Mouse (Mus musculus) liver, embryonic 15.5 days (tissue): ENCODE data around the gene Spta1. TPM values are rescaled to one million over a fixed set of nuclear protein-coding genes. Genes with fewer than 3 reads are reported as not detected.

Experiments
- ATAC-seq: fragments of 200-750 bp; cut with Nextera tagmentation; 2 replicates; pipeline ENCODE4 v1.8.0; 2017; ENCODE audit warnings: moderate number of reproducible peaks, mild to moderate bottlenecking, moderate library complexity; ENCODE audit not compliant: insufficient read depth
- H3K27ac ChIP-seq: fragments of 300-500 bp; sonication (generic); replicated peaks from 2 replicates; pipeline ENCODE4 v1.5.1; 2015; ENCODE audit warnings: mild to moderate bottlenecking, inconsistent platforms
- H3K27me3 ChIP-seq: fragments of 300-500 bp; sonication (generic); 2 replicates; pipeline ENCODE4 v1.6.1; 2015; ENCODE audit warnings: mild to moderate bottlenecking, inconsistent platforms
- H3K36me3 ChIP-seq: fragments of 300-500 bp; sonication (generic); replicated peaks from 2 replicates; pipeline ENCODE4 v1.6.1; 2015; ENCODE audit warnings: moderate library complexity, mild to moderate bottlenecking, inconsistent platforms
- H3K4me1 ChIP-seq: fragments of 300-500 bp; sonication (generic); replicated peaks from 2 replicates; pipeline ENCODE4 v1.6.1; 2015; ENCODE audit warnings: inconsistent platforms
- H3K4me2 ChIP-seq: fragments of 300-500 bp; sonication (generic); 2 replicates; pipeline ENCODE4 v1.6.1; 2015; ENCODE audit warnings: moderate library complexity, mild to moderate bottlenecking, inconsistent platforms
- H3K4me3 ChIP-seq: fragments of 300-500 bp; sonication (generic); replicated peaks from 2 replicates; pipeline ENCODE4 v1.5.1; 2015; ENCODE audit warnings: mild to moderate bottlenecking, inconsistent platforms
- H3K9ac ChIP-seq: fragments of 300-500 bp; sonication (generic); 2 replicates; pipeline ENCODE4 v1.6.1; 2015; ENCODE audit warnings: moderate library complexity, mild to moderate bottlenecking, inconsistent platforms
- H3K9me3 ChIP-seq: fragments of 300-500 bp; sonication (generic); replicated peaks from 2 replicates; pipeline ENCODE4 v1.6.1; 2016; ENCODE audit warnings: inconsistent platforms
- WGBS: fragments of 180-500 bp; shearing (Covaris S2); methylation state at CpG from one replicate; pipeline ENCODE4 v1.1.7; 2015; ENCODE audit warnings: mixed read lengths; ENCODE audit not compliant: insufficient replicate concordance; 5-methylcytosine and 5-hydroxymethylcytosine counted together
- polyA plus RNA-seq: library from polyadenylated mRNA; unstranded; fragments of >200 nt; fragmentation: Nextera tagmentation; extraction: Ambion mirVana; gene quantifications from 2 replicates; pipeline ENCODE4 v1.2.1, GENCODE M21; 2015

Spta1 gene
- polyA plus RNA-seq, 1 experiment from 2014 or later = 32.8 TPM

DNA sequence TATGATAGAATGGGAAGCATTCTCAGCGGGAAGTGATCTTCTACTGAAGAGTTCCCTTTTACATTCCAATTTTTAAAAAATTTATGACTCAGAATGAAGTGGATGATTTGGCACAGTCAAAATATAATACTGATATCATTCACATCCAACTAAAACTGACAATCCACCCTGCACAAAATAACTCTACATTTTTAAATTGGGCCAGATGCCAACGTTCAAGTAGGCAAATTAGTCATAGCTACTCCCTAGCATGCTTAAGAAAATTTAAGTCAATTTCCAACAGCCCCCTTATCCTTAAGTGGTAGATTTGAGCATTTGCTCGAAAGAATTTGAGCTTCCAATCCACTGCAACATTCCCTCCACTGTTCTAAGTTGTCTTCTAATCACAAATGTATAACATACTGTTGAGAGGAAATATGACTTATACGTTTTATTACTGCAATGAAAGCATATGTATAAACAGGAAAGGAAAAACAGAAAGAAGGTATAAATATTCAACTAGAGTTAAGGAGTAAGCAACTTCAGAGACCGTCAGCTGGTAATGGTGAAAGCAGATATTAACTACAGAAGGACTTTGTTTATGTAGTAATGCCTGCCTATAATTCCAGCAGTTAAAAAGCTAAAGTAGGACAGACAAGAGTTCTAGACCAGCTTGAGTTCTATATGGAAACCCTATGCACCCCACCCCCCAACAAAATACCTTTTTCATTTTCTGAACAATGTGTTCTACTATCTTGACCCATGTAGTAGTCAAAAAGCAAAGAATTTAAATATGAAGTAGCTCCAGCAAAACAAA lies 1.7 kb upstream of the Spta1 start:
- peak overlapping the region; percentile 2; the same call in 1 of the 2 replicates for H3K4me3 ChIP-seq
- H3K27me3 ChIP-seq = no peaks in the 10 kb centered on the region
- no peaks in the 10 kb centered on the region for H3K9me3 ChIP-seq
- peak overlapping the region; percentile 19; the same call in 1 of the 2 replicates for H3K9ac ChIP-seq
- peaks cover 15% of the 10 kb centered on the region for H3K36me3 ChIP-seq
- ATAC-seq = peak; percentile 34
- H3K4me2 ChIP-seq = peak overlapping the region; percentile 70
- peaks cover 32% of the 10 kb centered on the region for H3K4me1 ChIP-seq
- peak overlapping the region; percentile 95 for H3K27ac ChIP-seq
- WGBS = 46% methylated on average over 5 of the region's 5 CpGs

DNA sequence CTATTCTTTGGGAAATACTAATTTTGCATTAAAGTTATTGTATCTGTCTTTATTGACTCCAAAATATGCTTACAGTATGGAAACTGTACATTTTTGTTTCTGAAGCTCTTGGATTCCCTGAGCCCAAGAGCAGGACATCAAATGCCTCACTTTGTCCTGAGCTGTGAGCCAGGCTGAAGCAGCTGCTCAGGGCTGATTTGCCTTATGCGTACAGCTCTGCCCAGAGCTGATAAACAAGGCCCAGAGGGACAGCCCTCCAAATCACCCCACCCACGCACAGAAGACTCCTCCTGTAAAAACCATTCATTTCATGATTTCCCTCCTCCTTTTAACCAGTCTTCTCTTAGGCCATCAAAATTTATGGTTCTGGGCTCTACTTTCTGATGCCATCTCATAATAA lies 1.0 kb upstream of the Spta1 start:
- H3K9me3 ChIP-seq = no peaks in the 10 kb centered on the region
- H3K27ac ChIP-seq = peak overlapping the region; percentile 95
- peak overlapping the region; percentile 43 for H3K4me3 ChIP-seq
- no peaks in the 10 kb centered on the region for H3K27me3 ChIP-seq
- ATAC-seq = peak; percentile 99
- peaks cover 33% of the 10 kb centered on the region for H3K4me1 ChIP-seq
- peak overlapping the region; percentile 70 for H3K4me2 ChIP-seq
- WGBS = 20% methylated on average over 2 of the region's 2 CpGs
- peak overlapping the region; percentile 49 for H3K9ac ChIP-seq
- H3K36me3 ChIP-seq = peaks cover 17% of the 10 kb centered on the region

DNA sequence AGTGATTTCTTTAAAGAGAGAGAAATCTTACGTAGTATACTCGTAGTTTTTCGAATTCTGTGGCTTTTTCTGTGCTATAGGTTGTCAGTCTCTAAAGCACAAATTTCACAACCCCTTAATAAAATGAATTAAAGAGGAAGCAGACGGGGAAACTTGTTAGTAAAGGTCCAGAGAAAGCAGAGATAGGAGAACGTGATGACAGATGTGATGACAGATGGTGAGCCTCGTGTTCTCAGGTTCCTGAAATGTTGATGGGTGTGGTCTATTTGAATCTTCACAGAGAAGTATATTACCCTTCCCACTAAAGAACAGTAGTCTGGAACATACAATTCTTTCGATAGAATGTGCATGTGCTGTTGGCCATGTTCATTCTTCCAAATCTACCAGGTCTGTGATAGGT lies 32.1 kb downstream of the Spta1 start:
- 0 out of 2 replicates have a peak, but pooled peaks have one; percentile 28 for ATAC-seq
- 55% methylated on average over 7 of the region's 7 CpGs for WGBS
- H3K36me3 ChIP-seq = peaks cover 74% of the 10 kb centered on the region

DNA sequence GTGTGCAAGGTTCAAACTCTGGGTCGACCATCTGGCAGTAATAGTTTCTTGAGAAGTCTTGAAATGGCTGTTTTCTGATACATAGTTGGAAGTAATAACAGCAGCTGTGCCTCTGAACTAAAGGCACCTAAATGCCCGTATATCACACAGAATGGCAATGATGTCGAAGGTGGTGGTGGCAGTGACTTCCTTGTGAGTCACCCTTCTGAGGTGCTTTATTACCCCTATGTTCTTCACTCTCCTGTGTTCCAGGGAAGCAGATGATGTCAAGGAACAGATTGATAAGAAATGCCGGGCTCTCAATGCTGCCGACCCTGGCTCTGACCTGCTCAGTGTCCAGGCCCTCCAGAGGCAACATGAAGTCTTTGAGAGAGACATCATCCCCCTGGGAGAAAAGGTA lies 39.7 kb downstream of the Spta1 start:
- ATAC-seq = no peak
- 78% methylated on average over 5 of the region's 5 CpGs for WGBS
- Histone ChIP-seq H3K4me3 (no peak overlapping the region), H3K4me2 (no peak overlapping the region), H3K9ac (no peak overlapping the region), H3K4me1 (no peaks in the 10 kb centered on the region), H3K9me3 (no peaks in the 10 kb centered on the region), H3K27me3 (no peaks in the 10 kb centered on the region), H3K36me3 (peaks cover 91% of the 10 kb centered on the region), H3K27ac (no peak overlapping the region)

More for the DNA sequence above, 32.1 kb downstream of the Spta1 start:
- Histone ChIP-seq H3K4me2 (no peak overlapping the region), H3K4me1 (no peaks in the 10 kb centered on the region), H3K9ac (no peak overlapping the region), H3K9me3 (no peaks in the 10 kb centered on the region), H3K27ac (no peak overlapping the region), H3K27me3 (no peaks in the 10 kb centered on the region), H3K4me3 (no peak overlapping the region)

DNA sequence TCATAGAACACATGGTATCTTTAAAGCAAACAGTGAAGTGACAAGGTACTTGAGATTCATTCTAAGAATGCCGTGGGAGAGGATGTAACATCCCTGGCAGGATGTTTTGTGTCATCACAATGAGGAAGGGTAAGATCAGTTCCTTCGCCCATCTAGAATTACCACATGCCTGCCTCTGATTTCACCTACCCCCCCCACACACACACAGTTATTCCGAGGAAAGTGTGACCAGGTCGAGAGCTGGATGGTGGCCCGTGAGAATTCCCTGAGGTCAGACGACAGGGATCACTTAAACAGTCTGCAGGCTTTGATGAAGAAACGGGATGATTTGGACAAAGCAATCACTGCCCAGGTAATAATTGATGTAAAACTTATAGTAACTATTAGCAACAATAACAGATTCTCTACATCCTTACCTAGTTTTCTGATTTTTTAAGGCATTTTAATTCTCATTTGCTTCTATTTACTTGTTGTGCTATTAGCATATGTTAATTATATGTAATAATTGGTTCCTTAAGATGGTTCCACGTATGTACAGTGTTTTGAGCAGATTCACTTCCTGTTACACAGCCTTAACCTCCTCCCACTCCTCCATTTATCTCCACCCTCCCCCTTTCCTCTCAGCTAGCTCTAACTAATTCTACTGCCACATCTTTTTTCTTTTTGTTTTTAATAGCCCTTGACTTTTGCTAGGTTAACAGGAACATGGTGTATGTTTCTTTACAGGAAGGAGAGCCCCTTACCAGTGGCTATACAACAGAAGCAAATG lies 42.9 kb downstream of the Spta1 start:
- Histone ChIP-seq H3K27me3 (no peaks in the 10 kb centered on the region), H3K36me3 (peaks cover 93% of the 10 kb centered on the region), H3K4me3 (no peak overlapping the region), H3K9ac (no peak overlapping the region), H3K4me2 (no peak overlapping the region), H3K27ac (no peak overlapping the region), H3K4me1 (no peaks in the 10 kb centered on the region), H3K9me3 (no peaks in the 10 kb centered on the region)
- ATAC-seq = no peak
- WGBS = 80% methylated on average over 8 of the region's 8 CpGs

DNA sequence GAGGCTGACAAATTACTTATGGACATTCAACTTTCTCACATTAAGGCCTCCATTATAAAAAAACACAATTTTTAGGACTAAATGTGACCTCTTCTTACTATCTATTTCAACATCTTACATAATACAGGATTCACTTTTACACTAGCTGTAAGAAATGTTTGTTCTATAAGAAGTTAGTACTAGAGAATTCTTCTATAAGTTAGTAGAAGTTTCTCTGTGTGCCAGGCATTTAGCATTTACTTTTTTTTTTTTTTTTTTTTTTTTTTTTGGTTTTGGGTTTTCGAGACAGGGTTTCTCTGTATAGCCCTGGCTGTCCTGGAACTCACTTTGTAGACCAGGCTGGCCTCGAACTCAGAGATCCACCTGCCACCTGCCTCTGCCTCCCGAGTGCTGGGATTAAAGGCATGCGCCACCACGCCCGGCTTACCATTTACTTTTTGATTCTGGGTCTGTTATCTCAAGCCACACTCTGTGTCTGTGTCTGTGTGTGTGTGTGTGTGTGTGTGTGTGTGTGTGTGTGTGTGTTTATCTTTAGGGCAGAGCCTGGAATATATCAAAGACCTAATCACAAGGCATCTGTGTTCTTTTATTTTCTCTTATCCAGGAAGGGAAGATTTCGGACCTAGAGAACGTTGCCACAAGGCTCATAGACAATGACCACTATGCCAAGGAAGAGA lies 44.1 kb downstream of the Spta1 start:
- WGBS = 57% methylated on average over 8 of the region's 8 CpGs
- Histone ChIP-seq H3K4me2 (no peak overlapping the region), H3K27me3 (no peaks in the 10 kb centered on the region), H3K36me3 (peaks cover 84% of the 10 kb centered on the region), H3K9me3 (no peaks in the 10 kb centered on the region), H3K4me3 (no peak overlapping the region), H3K9ac (no peak overlapping the region), H3K4me1 (no peaks in the 10 kb centered on the region), H3K27ac (no peak overlapping the region)
- no peak for ATAC-seq

DNA sequence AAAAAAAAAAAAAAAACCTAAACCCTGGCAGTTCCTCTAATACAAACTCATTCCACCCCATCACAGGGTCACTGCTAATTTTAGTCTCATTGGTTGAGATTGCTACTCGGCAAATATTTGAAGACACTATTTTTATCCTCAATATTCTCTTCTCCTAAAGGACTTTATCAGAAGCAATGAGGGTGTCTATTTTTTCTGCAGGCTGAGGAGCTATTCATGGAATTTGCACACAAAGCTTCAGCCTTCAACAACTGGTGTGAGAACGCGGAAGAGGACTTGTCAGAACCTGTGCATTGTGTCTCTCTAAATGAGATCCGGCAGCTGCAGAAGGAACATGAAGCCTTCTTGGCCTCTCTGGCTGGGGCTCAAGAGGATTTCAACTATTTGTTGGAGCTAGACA lies 67.3 kb downstream of the Spta1 start:
- peaks cover 84% of the 10 kb centered on the region for H3K36me3 ChIP-seq
- no peaks in the 10 kb centered on the region for H3K27me3 ChIP-seq
- H3K4me2 ChIP-seq = no peak overlapping the region
- H3K4me3 ChIP-seq = no peak overlapping the region
- 91% methylated on average over 4 of the region's 4 CpGs for WGBS
- no peak for ATAC-seq
- no peak overlapping the region for H3K27ac ChIP-seq
- no peaks in the 10 kb centered on the region for H3K9me3 ChIP-seq
- no peaks in the 10 kb centered on the region for H3K4me1 ChIP-seq
- H3K9ac ChIP-seq = no peak overlapping the region

DNA sequence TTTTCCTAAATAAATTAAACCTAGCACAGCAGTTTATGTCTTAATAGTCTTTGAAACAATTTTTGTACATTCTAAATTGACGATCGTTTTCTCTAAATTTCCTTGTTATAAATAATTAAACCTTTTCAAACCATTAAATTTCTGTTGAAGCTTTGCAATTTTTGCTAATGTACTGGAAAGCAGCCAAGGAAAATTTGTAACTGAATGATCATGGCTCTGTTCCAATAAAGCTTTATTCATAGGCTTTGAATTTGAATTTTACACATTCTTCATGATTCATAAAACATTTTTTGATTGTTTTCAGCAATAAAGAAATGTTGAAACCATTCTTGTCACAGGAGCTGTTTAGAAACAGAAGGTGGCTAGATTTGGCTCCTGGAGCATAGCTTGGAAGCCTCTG lies 72.0 kb downstream of the Spta1 start:
- 92% methylated on average over 2 of the region's 2 CpGs for WGBS
- ATAC-seq = no peak
- peaks cover 84% of the 10 kb centered on the region for H3K36me3 ChIP-seq

DNA sequence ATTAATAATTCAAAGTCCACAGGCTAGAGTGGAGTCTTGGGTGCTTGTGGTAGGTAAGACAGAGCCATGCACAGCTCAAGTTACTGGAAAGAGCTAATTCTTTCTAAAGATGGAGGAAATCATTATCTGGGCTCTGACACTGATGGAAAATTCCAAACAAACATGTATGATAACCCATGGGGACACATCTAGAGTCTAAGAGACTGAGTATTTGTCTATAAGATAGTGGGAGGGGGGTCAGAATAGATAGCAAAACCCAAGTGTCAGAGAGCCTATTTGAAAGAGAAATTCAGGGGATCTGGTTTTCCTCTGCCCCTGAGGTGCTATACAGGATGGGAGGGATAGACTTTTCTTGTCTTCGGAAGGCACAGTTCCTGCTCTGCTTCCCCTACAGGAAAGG lies 73.5 kb downstream of the Spta1 start:
- ATAC-seq = no peak
- H3K4me3 ChIP-seq = no peak overlapping the region
- H3K9ac ChIP-seq = no peak overlapping the region
- no peaks in the 10 kb centered on the region for H3K27me3 ChIP-seq
- WGBS = 74% methylated on average over 1 of the region's 1 CpGs
- no peak overlapping the region for H3K27ac ChIP-seq
- no peaks in the 10 kb centered on the region for H3K9me3 ChIP-seq
- no peak overlapping the region for H3K4me2 ChIP-seq
- H3K4me1 ChIP-seq = no peaks in the 10 kb centered on the region
- peaks cover 82% of the 10 kb centered on the region for H3K36me3 ChIP-seq

More for the DNA sequence above, 72.0 kb downstream of the Spta1 start:
- no peak overlapping the region for H3K4me3 ChIP-seq
- no peaks in the 10 kb centered on the region for H3K4me1 ChIP-seq
- no peaks in the 10 kb centered on the region for H3K27me3 ChIP-seq
- no peak overlapping the region for H3K4me2 ChIP-seq
- no peak overlapping the region for H3K9ac ChIP-seq
- no peak overlapping the region for H3K27ac ChIP-seq
- H3K9me3 ChIP-seq = no peaks in the 10 kb centered on the region

DNA sequence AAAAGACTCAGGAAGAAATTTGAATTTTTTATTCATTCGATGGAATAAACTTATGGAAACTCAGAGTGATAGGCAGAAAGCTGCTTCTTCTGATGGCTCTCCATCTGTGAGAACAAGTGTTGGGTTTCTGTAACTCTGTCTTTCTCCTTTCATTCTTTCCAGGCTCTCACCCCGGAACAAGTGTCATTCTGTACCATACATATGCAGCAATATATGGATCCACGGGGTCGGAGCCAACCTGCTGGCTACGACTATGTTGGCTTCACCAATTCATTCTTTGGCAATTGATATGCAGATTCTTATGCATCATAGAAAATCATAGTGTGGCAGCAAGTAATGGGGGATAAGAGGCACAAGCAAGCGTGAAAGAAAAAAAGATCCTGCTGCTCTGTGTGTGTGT lies 74.6 kb downstream of the Spta1 start:
- Histone ChIP-seq H3K9ac (no peak overlapping the region), H3K27ac (no peak overlapping the region), H3K36me3 (peaks cover 73% of the 10 kb centered on the region), H3K4me3 (no peak overlapping the region), H3K27me3 (no peaks in the 10 kb centered on the region), H3K4me1 (no peaks in the 10 kb centered on the region), H3K4me2 (no peak overlapping the region), H3K9me3 (no peaks in the 10 kb centered on the region)
- no peak for ATAC-seq
- WGBS = 90% methylated on average over 6 of the region's 6 CpGs

DNA sequence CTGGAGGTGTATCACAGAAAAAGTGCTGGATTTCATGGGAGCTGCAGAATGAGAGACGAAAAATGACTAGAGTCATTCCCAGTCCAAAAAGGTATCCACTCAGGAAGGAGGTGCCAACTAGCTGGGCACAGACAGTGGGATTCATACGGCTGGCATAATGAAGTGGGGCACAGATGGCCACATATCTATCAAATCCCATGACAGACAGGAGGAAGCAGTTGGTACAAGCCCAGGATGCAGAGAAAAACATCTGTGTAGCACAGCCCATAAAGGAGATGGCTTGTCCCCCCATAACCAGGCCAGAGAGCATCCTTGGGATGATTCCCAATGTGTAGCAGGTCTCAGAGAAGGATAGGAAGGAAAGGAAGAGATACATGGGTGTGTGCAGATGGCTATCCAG lies 77.8 kb downstream of the Spta1 start:
- H3K4me2 ChIP-seq = no peak overlapping the region
- peaks cover 46% of the 10 kb centered on the region for H3K36me3 ChIP-seq
- H3K9me3 ChIP-seq = no peaks in the 10 kb centered on the region
- no peak overlapping the region for H3K4me3 ChIP-seq
- H3K27ac ChIP-seq = no peak overlapping the region
- H3K27me3 ChIP-seq = no peaks in the 10 kb centered on the region
- no peaks in the 10 kb centered on the region for H3K4me1 ChIP-seq
- no peak; the same call in 1 of the 2 replicates for ATAC-seq
- 78% methylated on average over 2 of the region's 2 CpGs for WGBS
- no peak overlapping the region for H3K9ac ChIP-seq
